Mouse (Mus musculus) forebrain, postnatal 0 days (tissue): ENCODE results near the gene Itih2. TPM values are rescaled to one million over a fixed set of nuclear protein-coding genes. Genes with fewer than 3 reads are reported as not detected.

ENCODE experiments used
- ATAC-seq: fragments of 200-750 bp; cut with Nextera tagmentation; 2 replicates; pipeline ENCODE4 v1.8.0; 2017; ENCODE audit warnings: mild to moderate bottlenecking, moderate library complexity
- DNase-seq: peaks from one replicate; pipeline ENCODE4 v3.0.0-alpha.2; 2015
- H3K27ac ChIP-seq: fragments of 300-500 bp; sonication (generic); 2 replicates; pipeline ENCODE4 v1.5.1; 2014; ENCODE audit warnings: low read depth, mild to moderate bottlenecking, antibody characterized with exemption, low read length, moderate library complexity, mixed read lengths
- H3K27me3 ChIP-seq: fragments of 300-500 bp; sonication (generic); 2 replicates; pipeline ENCODE4 v1.6.1; 2014; ENCODE audit warnings: mild to moderate bottlenecking, low read length, mixed read lengths; ENCODE audit not compliant: insufficient read depth
- H3K36me3 ChIP-seq: fragments of 300-500 bp; sonication (generic); 2 replicates; pipeline ENCODE4 v1.6.1; 2014; ENCODE audit warnings: mild to moderate bottlenecking, moderate library complexity; ENCODE audit not compliant: insufficient read depth
- H3K4me1 ChIP-seq: fragments of 300-500 bp; sonication (generic); 2 replicates; pipeline ENCODE4 v1.6.1; 2014; ENCODE audit warnings: antibody characterized with exemption; ENCODE audit not compliant: insufficient read depth
- H3K4me2 ChIP-seq: fragments of 300-500 bp; sonication (generic); 2 replicates; pipeline ENCODE4 v1.6.1; 2014; ENCODE audit warnings: low read depth, mild to moderate bottlenecking, moderate library complexity
- H3K4me3 ChIP-seq: fragments of 300-500 bp; sonication (generic); 2 replicates; pipeline ENCODE4 v1.5.1; 2014; ENCODE audit warnings: low read depth, low read length, mixed read lengths
- H3K9ac ChIP-seq: fragments of 300-500 bp; sonication (generic); 2 replicates; pipeline ENCODE4 v1.6.1; 2014; ENCODE audit warnings: mild to moderate bottlenecking
- H3K9me3 ChIP-seq: fragments of 300-500 bp; sonication (generic); 2 replicates; pipeline ENCODE4 v1.6.1; 2016; ENCODE audit warnings: low read length
- CTCF ChIP-seq: sonication (generic); IDR thresholded peaks from 2 replicates; pipeline ENCODE4 v1.5.1; 2016; ENCODE audit warnings: antibody characterized with exemption, control low read depth, low read depth
- WGBS: fragments of 180-500 bp; shearing (Covaris S2); extraction: QIAGEN DNeasy Blood & Tissue Kit; methylation state at CpG from one replicate; pipeline ENCODE4 v1.1.7; 2014; 5-methylcytosine and 5-hydroxymethylcytosine counted together
- polyA plus RNA-seq: library from polyadenylated mRNA; unstranded; fragments of >200 nt; fragmentation: Nextera tagmentation; extraction: Ambion mirVana; gene quantifications from 2 replicates; pipeline ENCODE4 v1.2.1, GENCODE M21; 2015
- total RNA-seq: library from RNA; depleted of rRNA; stranded (reverse); fragments of >200 nt; gene quantifications from 2 replicates; pipeline ENCODE4 v1.2.3, GENCODE M21; 2014; rRNA removed

The Itih2 gene
- total RNA-seq (8.8 and 9.1 TPM in 2 replicates), polyA plus RNA-seq (3.5 and 4.4 TPM in 2 replicates)

DNA sequence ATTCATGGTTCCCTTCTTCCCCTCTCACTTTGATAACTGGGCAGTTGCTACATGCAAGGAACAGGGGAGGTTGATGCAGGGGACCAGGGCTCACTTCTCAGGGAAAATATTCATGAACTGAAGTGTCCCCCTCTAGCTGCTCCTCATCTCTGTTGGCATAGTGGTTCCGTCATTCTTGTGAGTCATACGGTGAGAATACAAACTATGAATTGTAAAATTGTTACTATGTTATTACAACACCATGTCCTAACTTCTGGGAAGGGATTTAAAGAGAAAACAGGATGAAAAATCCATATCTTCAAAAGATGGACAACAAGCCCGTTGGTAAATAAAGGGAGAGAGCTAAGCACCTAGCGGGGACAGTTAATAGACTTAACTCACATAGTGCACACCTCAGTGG lies at the start of gene Itih2:
Itih2 (minus strand) TSS at position 101 of the 400 bp plus-strand sequence.
- Histone ChIP-seq H3K27ac (no peak within 1 kb of the TSS), H3K4me1 (no peaks in the 10 kb centered on the region), H3K27me3 (no peaks in the 10 kb centered on the region), H3K9ac (no peak within 1 kb of the TSS), H3K4me2 (no peak within 1 kb of the TSS), H3K9me3 (no peaks in the 10 kb centered on the region), H3K4me3 (no peak within 1 kb of the TSS), H3K36me3 (no peaks in the 10 kb centered on the region)
- TF ChIP-seq CTCF: no peak
- no peak for DNase-seq
- ATAC-seq: no peak
- 90% methylated on average over 4 of the region's 4 CpGs for WGBS

- DNase-seq: no peak
Measured at GRCm38 (mm10) chr2:10169991-10170390, 38.8 kb upstream of the Itih2 start.

DNA sequence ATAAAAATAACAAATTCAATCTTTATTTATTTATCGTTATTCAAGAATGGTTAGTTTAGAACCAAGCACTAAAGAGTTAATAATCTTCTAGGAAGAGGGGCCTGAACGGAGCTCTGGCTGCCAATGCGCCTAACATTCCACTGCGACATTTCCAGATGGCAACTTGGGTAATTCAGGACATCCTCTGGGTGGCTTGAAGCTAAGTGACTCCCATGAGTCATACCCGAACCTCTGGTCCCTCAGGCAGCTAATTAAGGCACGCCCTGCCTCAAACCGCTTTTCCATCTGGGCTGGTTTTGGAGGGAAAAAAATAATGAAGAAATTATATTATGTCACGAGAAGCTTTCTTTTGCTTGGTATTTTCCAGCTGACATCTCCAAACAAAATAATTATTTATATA lies 36.8 kb upstream of the Itih2 start:
- no peaks in the 10 kb centered on the region for H3K9me3 ChIP-seq
- no peak for TF ChIP-seq CTCF
- H3K4me3 ChIP-seq: no peak overlapping the region
- no peak overlapping the region for H3K9ac ChIP-seq
- no peaks in the 10 kb centered on the region for H3K36me3 ChIP-seq
- DNase-seq: no peak
- WGBS: 57% methylated on average over 8 of the region's 8 CpGs
- H3K4me2 ChIP-seq: no peak overlapping the region
- H3K27me3 ChIP-seq: no peaks in the 10 kb centered on the region
- no peak for ATAC-seq
- H3K4me1 ChIP-seq: no peaks in the 10 kb centered on the region
- H3K27ac ChIP-seq: no peak overlapping the region

More at GRCm38 (mm10) chr2:10169991-10170390, 38.8 kb upstream of the Itih2 start:
- no peaks in the 10 kb centered on the region for H3K9me3 ChIP-seq
- no peaks in the 10 kb centered on the region for H3K4me1 ChIP-seq
- H3K27ac ChIP-seq: no peak overlapping the region
- H3K27me3 ChIP-seq: no peaks in the 10 kb centered on the region
- 88% methylated on average over 16 of the region's 16 CpGs for WGBS
- no peak overlapping the region for H3K4me2 ChIP-seq
- H3K9ac ChIP-seq: no peak overlapping the region
- H3K4me3 ChIP-seq: no peak overlapping the region
- no peaks in the 10 kb centered on the region for H3K36me3 ChIP-seq
- TF ChIP-seq CTCF: no peak
- no peak for ATAC-seq

DNA sequence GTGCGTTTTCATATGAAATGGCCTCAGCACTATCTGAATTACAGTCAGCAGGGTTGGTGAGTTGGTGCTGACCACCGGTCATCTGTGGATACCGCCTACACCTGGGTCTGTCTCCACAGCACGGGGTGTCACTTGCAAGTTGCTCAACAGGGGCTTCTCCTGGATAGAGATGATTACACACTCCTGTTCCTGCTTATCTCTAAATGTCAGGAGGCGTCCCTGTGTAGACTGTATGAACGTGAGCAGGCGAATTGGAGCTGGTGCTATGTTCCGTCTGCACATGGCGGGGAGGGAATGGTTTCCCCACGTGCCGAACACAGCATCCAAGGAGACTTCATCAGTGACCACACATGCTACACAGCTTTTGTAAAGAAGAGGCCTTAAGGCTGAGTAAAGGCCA lies 36.1 kb upstream of the Itih2 start:
- Histone ChIP-seq H3K36me3 (no peaks in the 10 kb centered on the region), H3K9ac (no peak overlapping the region), H3K4me2 (no peak overlapping the region), H3K4me3 (no peak overlapping the region), H3K4me1 (no peaks in the 10 kb centered on the region), H3K27me3 (no peaks in the 10 kb centered on the region), H3K27ac (no peak overlapping the region), H3K9me3 (no peaks in the 10 kb centered on the region)
- TF ChIP-seq CTCF: no peak
- 92% methylated on average over 11 of the region's 11 CpGs for WGBS
- ATAC-seq (no peak), DNase-seq (no peak)

DNA sequence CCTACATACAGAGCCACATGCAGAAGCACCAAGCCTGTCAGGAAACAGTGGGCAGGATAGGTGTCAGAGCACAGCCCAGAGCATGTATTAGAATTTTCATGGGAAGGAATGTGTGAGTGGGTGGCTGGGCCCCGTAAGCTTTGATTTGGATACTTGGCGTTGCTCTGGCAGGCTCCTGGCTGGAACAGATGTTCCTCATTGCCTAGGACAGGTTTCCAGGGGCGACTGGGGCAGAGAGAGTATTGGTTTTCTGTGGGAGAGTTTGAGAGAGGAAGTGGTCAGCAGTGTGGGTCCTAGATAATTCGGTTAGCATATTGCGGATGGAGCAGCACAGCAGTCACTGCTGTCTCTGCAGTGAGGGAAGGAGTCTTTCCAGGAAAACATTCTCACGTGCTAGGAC lies 35.4 kb upstream of the Itih2 start:
- no peak overlapping the region for H3K4me2 ChIP-seq
- H3K27ac ChIP-seq: no peak overlapping the region
- no peaks in the 10 kb centered on the region for H3K4me1 ChIP-seq
- DNase-seq (no peak), ATAC-seq (no peak)
- no peaks in the 10 kb centered on the region for H3K36me3 ChIP-seq
- H3K9ac ChIP-seq: no peak overlapping the region
- 76% methylated on average over 6 of the region's 6 CpGs for whole genome bisulfite sequencing
- no peak overlapping the region for H3K4me3 ChIP-seq
- no peaks in the 10 kb centered on the region for H3K9me3 ChIP-seq
- H3K27me3 ChIP-seq: no peaks in the 10 kb centered on the region
- TF ChIP-seq CTCF: no peak

DNA sequence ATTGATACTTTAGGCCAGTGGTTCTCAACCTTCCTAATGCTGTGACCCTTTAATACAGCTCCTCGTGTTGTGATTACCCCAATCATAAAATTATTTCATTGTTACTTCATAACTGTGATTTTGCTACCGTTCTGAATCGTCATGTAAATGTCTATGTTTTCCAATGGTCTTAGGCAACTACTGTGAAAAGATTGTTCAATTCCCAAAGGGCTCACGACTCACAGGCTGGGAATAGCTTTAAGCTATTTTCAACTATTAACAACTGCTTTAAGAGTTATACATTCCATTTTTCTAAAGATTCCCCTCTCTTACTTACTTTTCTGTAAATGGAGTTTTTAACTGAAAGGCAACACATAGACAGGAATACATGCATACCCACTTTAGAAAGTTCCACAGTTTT lies 30.8 kb upstream of the Itih2 start:
- Histone ChIP-seq H3K4me1 (no peaks in the 10 kb centered on the region), H3K4me2 (no peak overlapping the region), H3K27me3 (no peaks in the 10 kb centered on the region), H3K4me3 (no peak overlapping the region), H3K9me3 (no peaks in the 10 kb centered on the region), H3K9ac (no peak overlapping the region), H3K36me3 (no peaks in the 10 kb centered on the region), H3K27ac (no peak overlapping the region)
- no peak for TF ChIP-seq CTCF
- no peak for ATAC-seq
- WGBS: 87% methylated on average over 4 of the region's 4 CpGs
- no peak for DNase-seq

DNA sequence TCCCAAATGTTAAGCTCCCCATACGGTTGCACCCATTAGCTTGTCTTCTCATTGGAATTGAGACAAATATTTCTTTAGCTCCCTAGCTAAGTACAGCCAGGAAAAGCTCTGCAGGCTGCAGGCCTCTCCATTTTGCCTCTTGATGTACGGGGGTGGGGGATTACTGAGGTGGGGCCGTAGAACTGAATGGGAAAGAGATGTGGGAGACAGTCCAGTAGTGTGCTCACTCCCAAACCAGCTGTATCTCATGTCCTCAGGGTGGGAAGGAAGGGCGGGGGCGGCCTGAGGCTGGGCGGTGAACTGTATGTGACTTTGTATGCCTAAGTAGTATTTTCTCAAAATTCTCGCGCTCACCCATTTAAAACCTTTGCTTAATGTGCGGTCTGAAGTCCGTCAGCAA lies 26.0 kb upstream of the Itih2 start:
- Histone ChIP-seq H3K9ac (no peak overlapping the region), H3K4me3 (no peak overlapping the region), H3K27ac (no peak overlapping the region), H3K27me3 (peaks cover 3% of the 10 kb centered on the region), H3K4me2 (no peak overlapping the region), H3K9me3 (no peaks in the 10 kb centered on the region), H3K36me3 (no peaks in the 10 kb centered on the region), H3K4me1 (no peaks in the 10 kb centered on the region)
- ATAC-seq: no peak
- TF ChIP-seq CTCF: no peak
- 81% methylated on average over 10 of the region's 10 CpGs for WGBS
- no peak for DNase-seq
